Mouse (Mus musculus) A20 (cell line): ENCODE data around the gene Tomm22.

Experiments used
- DNase-seq: peaks from one replicate; pipeline ENCODE4 v3.0.0-alpha.2; 2011; ENCODE audit warnings: low read depth, low spot score

Tomm22 gene

GRCm38 (mm10) chr15:79720796-79721195, 50.1 kb downstream of the Tomm22 start:
- no peak for DNase-seq
